ENCODE assay signal across 25 mouse cellular contexts in genomic region chr1:30437964-30438363, GRCm38 (mm10).
DNase-seq lines count a peak whose midpoint lies in the region; ATAC-seq and TF ChIP-seq lines count a peak whose summit lies in the region.
"Had no signal": no experiment of that assay in that cellular context is flagged by ENCODE, and none has a peak within 500 bp of the region (broad histone marks: within the 10 kb centered on the region; RNA-seq: fewer than 3 reads in every experiment).

No protein-coding gene starts in this region.

- 49% methylated on average over 1 of the region's 1 CpGs for WGBS in embryonic facial prominence, embryonic 14.5 days
- 62% methylated on average over 1 of the region's 1 CpGs for WGBS in embryonic facial prominence, embryonic 10.5 days
- WGBS in kidney, postnatal 0 days, result 16% methylated on average over 1 of the region's 1 CpGs

- no peak overlapping the region for H3K4me3 ChIP-seq in embryonic facial prominence, embryonic 14.5 days (ENCODE audit: low read depth, low read length)
- H3K4me3 ChIP-seq in embryonic facial prominence, embryonic 10.5 days, result no peak overlapping the region
- H3K4me3 ChIP-seq in kidney, postnatal 0 days (replicated peaks; ENCODE audit: low read depth, low read length), result no peak overlapping the region
- H3K4me3 ChIP-seq: embryonic facial prominence, embryonic 13.5 days; forebrain, embryonic 13.5 days; forebrain, embryonic 15.5 days had no signal

- no peaks in the 10 kb centered on the region for H3K4me1 ChIP-seq in embryonic facial prominence, embryonic 14.5 days (ENCODE audit: control insufficient read depth, insufficient read depth, low read length)
- H3K4me1 ChIP-seq in embryonic facial prominence, embryonic 10.5 days, result no peaks in the 10 kb centered on the region
- no peaks in the 10 kb centered on the region for H3K4me1 ChIP-seq in kidney, postnatal 0 days (replicated peaks; ENCODE audit: insufficient read depth, low read length)
- H3K4me1 ChIP-seq: embryonic facial prominence, embryonic 13.5 days; forebrain, embryonic 13.5 days; forebrain, embryonic 15.5 days had no signal

- no peak for ATAC-seq in embryonic facial prominence, embryonic 14.5 days (ENCODE audit: low read depth)
- ATAC-seq in kidney, postnatal 0 days (replicated peaks; ENCODE audit: low FRiP score, low read depth), result no peak
- ATAC-seq: activated CD4-positive, CD25-positive, alpha-beta regulatory T cell, adult 4 months; CD4-positive, CD25-positive, alpha-beta regulatory T cell, adult 4 months; forebrain, embryonic 13.5 days; forebrain, embryonic 15.5 days; forebrain, postnatal 0 days; Patski had no signal

- H3K27me3 ChIP-seq in embryonic facial prominence, embryonic 14.5 days (replicated peaks; ENCODE audit: control insufficient read depth, insufficient read depth, low read length), result no peaks in the 10 kb centered on the region
- H3K27me3 ChIP-seq in embryonic facial prominence, embryonic 10.5 days (replicated peaks; ENCODE audit: low read depth, poor library complexity, severe bottlenecking), result no peaks in the 10 kb centered on the region
- no peaks in the 10 kb centered on the region for H3K27me3 ChIP-seq in kidney, postnatal 0 days (ENCODE audit: insufficient read depth, low read length)
- H3K27me3 ChIP-seq: CH12.LX; embryonic facial prominence, embryonic 13.5 days; forebrain, embryonic 13.5 days; forebrain, embryonic 15.5 days; Patski had no signal

- no peak overlapping the region for H3K4me2 ChIP-seq in embryonic facial prominence, embryonic 14.5 days (ENCODE audit: low read depth, low read length)
- no peak overlapping the region for H3K4me2 ChIP-seq in kidney, postnatal 0 days (ENCODE audit: low read length)
- H3K4me2 ChIP-seq: embryonic facial prominence, embryonic 13.5 days; forebrain, embryonic 13.5 days; forebrain, embryonic 15.5 days had no signal

- H3K9me3 ChIP-seq in embryonic facial prominence, embryonic 14.5 days (ENCODE audit: control insufficient read depth, low read length), result no peaks in the 10 kb centered on the region
- H3K9me3 ChIP-seq in embryonic facial prominence, embryonic 10.5 days, result no peaks in the 10 kb centered on the region
- no peaks in the 10 kb centered on the region for H3K9me3 ChIP-seq in kidney, postnatal 0 days (replicated peaks; ENCODE audit: low read length)
- H3K9me3 ChIP-seq: embryonic facial prominence, embryonic 13.5 days; forebrain, embryonic 13.5 days; forebrain, embryonic 15.5 days; G1E had no signal

- H3K9ac ChIP-seq in embryonic facial prominence, embryonic 14.5 days (ENCODE audit: low read depth, low read length), result no peak overlapping the region
- no peak overlapping the region for H3K9ac ChIP-seq in kidney, postnatal 0 days (ENCODE audit: low read depth, low read length)
- H3K9ac ChIP-seq: embryonic facial prominence, embryonic 13.5 days; forebrain, embryonic 13.5 days; forebrain, embryonic 15.5 days; forebrain, postnatal 0 days had no signal

- no peak overlapping the region for H3K27ac ChIP-seq in embryonic facial prominence, embryonic 14.5 days (replicated peaks; ENCODE audit: low read depth, low read length)
- H3K27ac ChIP-seq in embryonic facial prominence, embryonic 10.5 days (replicated peaks), result no peak overlapping the region
- H3K27ac ChIP-seq in kidney, postnatal 0 days, result no peak overlapping the region
- H3K27ac ChIP-seq: embryonic facial prominence, embryonic 13.5 days; forebrain, embryonic 13.5 days; forebrain, embryonic 15.5 days had no signal

- H3K36me3 ChIP-seq in embryonic facial prominence, embryonic 14.5 days (ENCODE audit: control insufficient read depth, insufficient read depth, low read length), result no peaks in the 10 kb centered on the region
- no peaks in the 10 kb centered on the region for H3K36me3 ChIP-seq in embryonic facial prominence, embryonic 10.5 days (replicated peaks)
- no peaks in the 10 kb centered on the region for H3K36me3 ChIP-seq in kidney, postnatal 0 days (ENCODE audit: insufficient read depth, low read length)
- H3K36me3 ChIP-seq: embryonic facial prominence, embryonic 13.5 days; forebrain, embryonic 15.5 days; G1E had no signal

- TF ChIP-seq CTCF in kidney, postnatal 0 days (IDR thresholded peaks at IDR 0.05; ENCODE audit: low read depth), result no peak

- peak; percentile 2 for DNase-seq in embryonic facial prominence, embryonic 14.5 days (ENCODE audit: low spot score)
- no peak for DNase-seq in embryonic facial prominence, embryonic 10.5 days (ENCODE audit: low spot score)
- DNase-seq in kidney, postnatal 0 days (ENCODE audit: low spot score), result peak; percentile 16
- DNase-seq in kidney, postnatal 10 days, result no peak
- DNase-seq in right cerebral cortex, adult 18-20 months, result peak; percentile 40
- DNase-seq in right cerebral cortex, postnatal 14 days, result no peak
- no peak for DNase-seq in adrenal gland, adult (ENCODE audit: inconsistent age in 2 of 2, low spot score in 1 of 2)
- DNase-seq: adrenal gland, adult 2 months; adrenal gland, postnatal 10 days; adrenal gland, postnatal 25 days; B cell, adult 2 months; cerebellum, adult 11-12 months; cerebellum, adult 2 months; cerebellum, adult 9-10 months; cerebellum, postnatal 10 days; cerebellum, postnatal 25 days; forebrain, postnatal 0 days had no signal

Comparison
In these comparisons a context has a peak if more than half of its experiments do, and no peak if none do; other contexts are left out.
1. DNase-seq: peak in embryonic facial prominence, embryonic 14.5 days (single experiment), kidney, postnatal 0 days (single experiment) and right cerebral cortex, adult 18-20 months (single experiment); none in embryonic facial prominence, embryonic 10.5 days (single experiment), kidney, postnatal 10 days (single experiment), right cerebral cortex, postnatal 14 days (single experiment) and adrenal gland, adult (0 of 2).